Mouse (Mus musculus) liver, adult (tissue): ENCODE measurements around the gene Lrriq4.

Source experiments
- GATA4 ChIP-seq: IDR thresholded peaks from 2 replicates; pipeline ENCODE4 v1.6.1; 2014; ENCODE audit warnings: mild to moderate bottlenecking, low read length; ENCODE audit not compliant: insufficient replicate concordance

The Lrriq4 gene

GRCm38 (mm10) chr3:30718649-30719048, 74.3 kb downstream of the Lrriq4 start:
- TF ChIP-seq GATA4, result no peak
